Mouse (Mus musculus) liver, embryonic 14.5 days (tissue): Measurements from ENCODE around the gene Osbp2. TPM values are rescaled to one million over a fixed set of nuclear protein-coding genes. Genes with fewer than 3 reads are reported as not detected.

Experiments
- ATAC-seq: fragments of 200-750 bp; cut with Nextera tagmentation; 2 replicates; pipeline ENCODE4 v1.8.0; 2017; ENCODE audit warnings: moderate number of reproducible peaks, mild to moderate bottlenecking, moderate library complexity; ENCODE audit not compliant: insufficient read depth
- DNase-seq, 3 experiments: peaks; one replicate each; pipeline ENCODE4 v3.0.0-alpha.2; 2012 to 2013; ENCODE audit warnings: low read depth in 3 of 3, low spot score in 3 of 3
- H3K27ac ChIP-seq: fragments of 300-500 bp; sonication (generic); 2 replicates; pipeline ENCODE4 v1.5.1; 2014; ENCODE audit warnings: moderate library complexity, mild to moderate bottlenecking, control low read depth, inconsistent platforms
- H3K27me3 ChIP-seq: fragments of 300-500 bp; sonication (generic); 2 replicates; pipeline ENCODE4 v1.6.1; 2014; ENCODE audit warnings: mild to moderate bottlenecking, low read length, moderate library complexity; ENCODE audit not compliant: control insufficient read depth, insufficient read depth
- H3K36me3 ChIP-seq: fragments of 300-500 bp; sonication (generic); replicated peaks from 2 replicates; pipeline ENCODE4 v1.6.1; 2014; ENCODE audit warnings: low read depth; ENCODE audit not compliant: control insufficient read depth, insufficient read depth
- H3K4me1 ChIP-seq, 2 experiments: fragments of 200-500 bp in 1 of 2; fragments of 300-500 bp in 1 of 2; sonication (generic) in 1 of 2; replicated peaks; 2 replicates each; pipeline ENCODE4 v1.6.1; 2012 to 2014; ENCODE audit warnings: antibody characterized with exemption in 1 of 2, inconsistent platforms in 1 of 2, low read length in 1 of 2; ENCODE audit not compliant: control insufficient read depth in 2 of 2, insufficient read depth in 2 of 2
- H3K4me2 ChIP-seq: fragments of 300-500 bp; sonication (generic); 2 replicates; pipeline ENCODE4 v1.6.1; 2014; ENCODE audit warnings: low read depth, mild to moderate bottlenecking, control low read depth, moderate library complexity
- H3K4me3 ChIP-seq, 2 experiments: fragments of 200-500 bp in 1 of 2; fragments of 300-500 bp in 1 of 2; sonication (generic) in 1 of 2; 2 replicates each; pipeline ENCODE4 v1.5.1; 2012 to 2014; ENCODE audit warnings: low read depth in 2 of 2, low read length in 2 of 2, mild to moderate bottlenecking in 2 of 2, control low read depth in 1 of 2, inconsistent platforms in 1 of 2, moderate library complexity in 1 of 2; ENCODE audit not compliant: insufficient read depth in 1 of 2
- H3K9ac ChIP-seq: fragments of 300-500 bp; sonication (generic); replicated peaks from 2 replicates; pipeline ENCODE4 v1.6.1; 2014; ENCODE audit warnings: mild to moderate bottlenecking, control low read depth, moderate library complexity
- H3K9me3 ChIP-seq: fragments of 300-500 bp; sonication (generic); 2 replicates; pipeline ENCODE4 v1.6.1; 2016; ENCODE audit warnings: low read length, mixed read lengths; ENCODE audit not compliant: control insufficient read depth
- CTCF ChIP-seq: IDR thresholded peaks from 2 replicates; pipeline ENCODE4 v1.5.1; 2016; ENCODE audit warnings: antibody characterized with exemption, low read depth, control low read depth
- EP300 ChIP-seq: IDR thresholded peaks from 2 replicates; pipeline ENCODE4 v1.6.1; 2016; ENCODE audit warnings: antibody characterized with exemption, low read depth
- WGBS: fragments of 180-500 bp; shearing (Covaris S2); extraction: QIAGEN DNeasy Blood & Tissue Kit; methylation state at CpG from one replicate; pipeline ENCODE4 v1.1.7; 2014; ENCODE audit not compliant: insufficient replicate concordance; 5-methylcytosine and 5-hydroxymethylcytosine counted together
- polyA plus RNA-seq, 2 experiments: library from polyadenylated mRNA; depleted of rRNA in 1 of 2; stranded (reverse) in 1 of 2; unstranded in 1 of 2; fragments of >200 nt; fragmentation: Nextera tagmentation in 1 of 2; extraction: Ambion mirVana in 1 of 2; gene quantifications; 2 replicates each; pipeline versions ENCODE4 v1.2.1 to v1.2.3; 2012 to 2014

Gene Osbp2
- polyA plus RNA-seq, 2 experiments: 0.03 to 0.18 TPM

DNA sequence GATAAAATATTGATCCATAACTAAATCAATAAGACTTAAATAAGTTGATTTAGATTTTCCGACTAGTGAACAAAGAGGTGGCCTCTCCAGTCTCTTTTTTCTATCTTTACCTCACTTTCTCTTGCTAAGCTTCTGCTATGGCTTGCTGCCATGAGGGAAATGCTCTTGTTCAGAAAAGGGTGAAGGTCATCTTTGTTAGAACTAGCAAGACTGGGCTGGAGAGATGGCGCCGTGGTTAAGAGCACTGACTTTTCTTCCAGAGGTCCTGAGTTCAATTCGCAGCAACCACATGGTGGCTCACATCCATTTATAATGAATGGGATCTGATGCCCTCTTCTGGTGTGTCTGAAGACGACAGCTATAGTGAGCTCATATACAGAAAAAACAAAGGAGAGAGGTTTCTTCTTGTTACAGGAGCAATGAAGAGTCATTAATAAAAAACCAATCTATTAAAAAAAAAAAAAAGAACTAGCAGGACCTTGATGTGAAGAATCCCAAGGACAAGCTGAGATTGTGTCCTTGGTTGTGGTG is 167.6 kb downstream of the Osbp2 start:
- TF ChIP-seq EP300 (no peak), CTCF (no peak)
- ATAC-seq: no peak
- DNase-seq: no peak
- 61% methylated on average over 5 of the region's 5 CpGs for WGBS
- Histone ChIP-seq H3K36me3 (no peaks in the 10 kb centered on the region), H3K9me3 (no peaks in the 10 kb centered on the region), H3K4me2 (no peak overlapping the region), H3K4me3 (no peak overlapping the region), H3K27me3 (no peaks in the 10 kb centered on the region), H3K9ac (no peak overlapping the region), H3K27ac (no peak overlapping the region), H3K4me1 (no peaks in the 10 kb centered on the region)

DNA sequence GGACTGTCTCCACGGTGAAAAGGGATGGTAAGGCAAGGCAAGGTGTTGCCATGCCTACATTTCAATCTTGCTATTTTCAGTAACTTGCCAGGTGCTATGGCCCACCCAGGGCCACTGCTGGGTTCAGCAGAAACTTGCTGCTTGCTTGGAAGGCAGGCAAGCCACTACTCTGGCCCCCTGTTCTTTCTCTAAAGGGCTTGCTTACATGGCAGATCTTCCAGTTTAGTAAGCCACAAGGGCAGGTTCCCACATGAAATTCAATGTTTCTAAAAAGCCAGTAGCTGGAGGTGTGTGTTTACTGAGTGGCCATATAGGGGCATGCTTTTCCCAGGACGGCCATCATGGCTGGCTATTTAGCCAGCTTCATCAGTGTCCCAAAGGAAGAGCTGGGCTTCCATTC is 172.0 kb downstream of the Osbp2 start:
- whole genome bisulfite sequencing: 56% methylated on average over 2 of the region's 2 CpGs
- DNase-seq: no peak
- Histone ChIP-seq H3K4me2 (no peak overlapping the region), H3K4me1 (no peaks in the 10 kb centered on the region), H3K36me3 (peaks cover 17% of the 10 kb centered on the region), H3K9ac (no peak overlapping the region), H3K4me3 (no peak overlapping the region), H3K9me3 (no peaks in the 10 kb centered on the region), H3K27ac (no peak overlapping the region), H3K27me3 (no peaks in the 10 kb centered on the region)
- ATAC-seq: no peak
- TF ChIP-seq CTCF (no peak), EP300 (no peak)

DNA sequence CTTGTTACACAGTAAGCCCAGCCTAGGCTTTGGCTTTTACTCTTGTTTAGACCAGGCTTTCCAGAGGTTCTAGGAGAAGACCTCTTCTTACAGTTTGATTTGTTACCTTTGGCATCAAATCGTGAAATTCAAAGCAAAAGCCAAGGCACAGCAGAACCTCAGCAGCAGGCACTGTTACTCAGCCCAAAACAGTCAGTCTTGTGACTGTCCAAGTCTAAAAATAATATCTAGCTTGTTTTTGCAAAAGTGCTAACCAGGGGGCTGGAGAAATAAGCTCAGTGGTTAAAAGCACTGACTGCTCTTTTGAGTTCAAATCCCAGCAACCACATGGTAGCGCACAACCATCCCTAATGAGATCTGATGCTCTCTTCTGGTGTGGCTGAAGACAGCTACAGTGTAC is 176.8 kb downstream of the Osbp2 start:
- no peak for ATAC-seq
- no peak overlapping the region for H3K4me2 ChIP-seq
- H3K36me3 ChIP-seq: peaks cover 42% of the 10 kb centered on the region
- no peak overlapping the region for H3K27ac ChIP-seq
- no peaks in the 10 kb centered on the region for H3K4me1 ChIP-seq
- no peak for DNase-seq
- TF ChIP-seq EP300: no peak
- no peak for TF ChIP-seq CTCF
- no peak overlapping the region for H3K9ac ChIP-seq
- H3K27me3 ChIP-seq: no peaks in the 10 kb centered on the region
- H3K9me3 ChIP-seq: no peaks in the 10 kb centered on the region
- WGBS: 75% methylated on average over 2 of the region's 2 CpGs
- H3K4me3 ChIP-seq: no peak overlapping the region

- H3K9me3 ChIP-seq: no peaks in the 10 kb centered on the region
- H3K27me3 ChIP-seq: no peaks in the 10 kb centered on the region
- no peak for DNase-seq
- no peak overlapping the region for H3K27ac ChIP-seq
- TF ChIP-seq EP300 (no peak), CTCF (no peak)
- no peaks in the 10 kb centered on the region for H3K4me1 ChIP-seq
- no peak overlapping the region for H3K4me2 ChIP-seq
- ATAC-seq: no peak
- no peak overlapping the region for H3K4me3 ChIP-seq
- WGBS: 77% methylated on average over 2 of the region's 2 CpGs
- H3K9ac ChIP-seq: no peak overlapping the region
- peaks cover 46% of the 10 kb centered on the region for H3K36me3 ChIP-seq
Observed at GRCm38 (mm10) chr11:3686318-3686717, 177.4 kb downstream of the Osbp2 start.

DNA sequence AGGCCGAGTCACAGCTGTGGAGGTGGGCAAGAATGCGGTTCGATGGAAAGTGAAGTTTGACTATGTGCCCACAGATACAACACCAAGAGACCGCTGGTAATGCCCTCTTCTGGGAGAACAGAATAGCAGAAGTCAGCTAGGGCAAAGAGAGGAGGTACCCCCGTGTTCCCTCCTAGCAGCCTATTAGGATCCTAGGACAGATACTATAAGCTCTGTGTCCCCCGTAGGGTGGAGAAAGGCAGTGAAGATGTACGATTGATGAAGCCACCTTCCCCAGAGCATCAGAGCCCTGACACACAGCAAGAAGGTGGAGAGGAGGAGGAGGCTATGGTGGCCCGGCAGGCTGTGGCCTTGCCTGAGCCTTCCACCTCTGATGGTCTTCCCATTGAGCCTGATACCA is 178.3 kb downstream of the Osbp2 start:
- ATAC-seq (no peak), DNase-seq (no peak)
- peaks cover 51% of the 10 kb centered on the region for H3K36me3 ChIP-seq
- TF ChIP-seq EP300 (no peak), CTCF (no peak)
- no peak overlapping the region for H3K4me2 ChIP-seq
- H3K27ac ChIP-seq: no peak overlapping the region
- no peaks in the 10 kb centered on the region for H3K4me1 ChIP-seq
- no peaks in the 10 kb centered on the region for H3K9me3 ChIP-seq
- H3K9ac ChIP-seq: no peak overlapping the region
- WGBS: 77% methylated on average over 8 of the region's 8 CpGs
- H3K4me3 ChIP-seq: no peak overlapping the region
- H3K27me3 ChIP-seq: no peaks in the 10 kb centered on the region
